8 mouse cellular contexts compared by ENCODE assay signal in genomic region chr4:149988931-149989556, GRCm38 (mm10). TPM values are rescaled to one million over a fixed set of nuclear protein-coding genes. Genes with fewer than 3 reads are reported as not detected.
DNase-seq lines count a peak whose midpoint lies in the region; ATAC-seq lines count a peak whose summit lies in the region.

No protein-coding gene starts in this region.

- H3K9me3 ChIP-seq in heart, embryonic 10.5 days = no peaks in the 10 kb centered on the region
- H3K9me3 ChIP-seq in kidney, embryonic 15.5 days (replicated peaks) = no peaks in the 10 kb centered on the region
- H3K9me3 ChIP-seq in liver, embryonic 12.5 days (replicated peaks) = no peaks in the 10 kb centered on the region
- no peaks in the 10 kb centered on the region for H3K9me3 ChIP-seq in stomach, embryonic 14.5 days (ENCODE audit: control insufficient read depth, low read depth, low read length)

- H3K4me1 ChIP-seq in heart, embryonic 10.5 days = peaks cover 36% of the 10 kb centered on the region
- H3K4me1 ChIP-seq in kidney, embryonic 15.5 days = peaks cover 46% of the 10 kb centered on the region
- peaks cover 37% of the 10 kb centered on the region for H3K4me1 ChIP-seq in liver, embryonic 12.5 days
- peaks cover 19% of the 10 kb centered on the region for H3K4me1 ChIP-seq in stomach, embryonic 14.5 days (ENCODE audit: control insufficient read depth, insufficient read depth, low read length)

- 7% methylated on average over 21 of the region's 21 CpGs for WGBS in heart, embryonic 10.5 days
- 2% methylated on average over 21 of the region's 21 CpGs for WGBS in kidney, embryonic 15.5 days
- WGBS in liver, embryonic 12.5 days (ENCODE audit: insufficient replicate concordance) = 4% methylated on average over 21 of the region's 21 CpGs
- WGBS in stomach, embryonic 14.5 days = 5% methylated on average over 21 of the region's 21 CpGs

- peak; percentile 89 for DNase-seq in B cell, adult 2 months
- DNase-seq in brain, adult 2 months (ENCODE audit: low read depth, low spot score) = peak; percentile 97
- DNase-seq in heart, embryonic 10.5 days (ENCODE audit: low spot score) = peak; percentile 94
- peak; percentile 92 for DNase-seq in naive thymus-derived CD4-positive, alpha-beta T cell, adult 2 months (ENCODE audit: low read depth)

- H3K9ac ChIP-seq in kidney, embryonic 15.5 days = peak overlapping the region; percentile 32; the same call in 1 of the 2 replicates
- H3K9ac ChIP-seq in liver, embryonic 12.5 days = peak overlapping the region; percentile 31; the same call in 1 of the 2 replicates
- H3K9ac ChIP-seq in stomach, embryonic 14.5 days (replicated peaks; ENCODE audit: low read depth, low read length) = no peak overlapping the region

- H3K4me3 ChIP-seq in heart, embryonic 10.5 days = peak overlapping the region; percentile 54
- peak overlapping the region; percentile 29 for H3K4me3 ChIP-seq in kidney, embryonic 15.5 days (replicated peaks)
- peak overlapping the region; percentile 37 for H3K4me3 ChIP-seq in liver, embryonic 12.5 days
- H3K4me3 ChIP-seq in stomach, embryonic 14.5 days (ENCODE audit: low read depth, low read length) = peak overlapping the region; percentile 10

- peak; percentile 95 for ATAC-seq in erythroblast, adult 5-6 weeks (replicated peaks; ENCODE audit: low FRiP score, poor library complexity, severe bottlenecking)
- peak; percentile 86 for ATAC-seq in kidney, embryonic 15.5 days (replicated peaks; ENCODE audit: low FRiP score)
- ATAC-seq in liver, embryonic 12.5 days = peak; percentile 89
- peak; percentile 89 for ATAC-seq in stomach, embryonic 14.5 days (ENCODE audit: insufficient number of reproducible peaks, insufficient read depth, low FRiP score, low read depth)

- H3K4me2 ChIP-seq in kidney, embryonic 15.5 days = peak overlapping the region; percentile 63
- peak overlapping the region; percentile 69 for H3K4me2 ChIP-seq in liver, embryonic 12.5 days
- peak overlapping the region; percentile 53 for H3K4me2 ChIP-seq in stomach, embryonic 14.5 days (replicated peaks; ENCODE audit: low read depth, low read length)

- H3K36me3 ChIP-seq in heart, embryonic 10.5 days = peaks cover under 1% of the 10 kb centered on the region; the same call in 1 of the 2 replicates
- H3K36me3 ChIP-seq in kidney, embryonic 15.5 days = 0 out of 2 replicates have a peak, but pooled peaks cover 5% of the 10 kb centered on the region
- H3K36me3 ChIP-seq in liver, embryonic 12.5 days = peaks cover 18% of the 10 kb centered on the region
- H3K36me3 ChIP-seq in stomach, embryonic 14.5 days (ENCODE audit: control insufficient read depth, insufficient read depth, low read length) = no peaks in the 10 kb centered on the region

- 0 out of 2 replicates have a peak overlapping the region, but pooled peaks have one; percentile 47 for H3K27ac ChIP-seq in heart, embryonic 10.5 days
- peak overlapping the region; percentile 89 for H3K27ac ChIP-seq in kidney, embryonic 15.5 days
- peak overlapping the region; percentile 45 for H3K27ac ChIP-seq in liver, embryonic 12.5 days
- H3K27ac ChIP-seq in stomach, embryonic 14.5 days (ENCODE audit: low read length) = no peak overlapping the region

- peaks cover 40% of the 10 kb centered on the region for H3K27me3 ChIP-seq in heart, embryonic 10.5 days (ENCODE audit: insufficient read depth, poor library complexity, severe bottlenecking)
- H3K27me3 ChIP-seq in kidney, embryonic 15.5 days = no peaks in the 10 kb centered on the region
- no peaks in the 10 kb centered on the region for H3K27me3 ChIP-seq in liver, embryonic 12.5 days (replicated peaks)
- H3K27me3 ChIP-seq in stomach, embryonic 14.5 days (ENCODE audit: control insufficient read depth, insufficient read depth, low read length) = no peaks in the 10 kb centered on the region

RNA-seq across cellular contexts. Expression of gene H6pd, which starts 19.8 kb away (rescaled TPM):
- 4.8 and 6.5 TPM in 2 replicates for total RNA-seq in erythroblast, adult 5-6 weeks (2015; ENCODE audit: low replicate concordance)
- total RNA-seq in erythroblast, adult 5-6 weeks (2017; ENCODE audit: low replicate concordance) = 4.2 and 7.0 TPM in 2 replicates
- 5.8 and 9.0 TPM in 2 replicates for polyA plus RNA-seq in heart, embryonic 10.5 days (2016; fragmentation: Nextera tagmentation; extraction: Ambion mirVana)
- polyA plus RNA-seq in kidney, embryonic 15.5 days (2015; fragmentation: Nextera tagmentation; extraction: Ambion mirVana) = 17.8 and 18.5 TPM in 2 replicates
- 8.8 and 9.0 TPM in 2 replicates for polyA plus RNA-seq in liver, embryonic 12.5 days (2016; fragmentation: Nextera tagmentation; extraction: Ambion mirVana)
- 8.8 and 10.2 TPM in 2 replicates for polyA plus RNA-seq in stomach, embryonic 14.5 days (2014; fragmentation: Nextera tagmentation; extraction: Ambion mirVana)

RNA-seq across cellular contexts. Expression of gene Spsb1, which starts 34.2 kb away (rescaled TPM):
- not detected in 2 replicates for total RNA-seq in erythroblast, adult 5-6 weeks (2015; ENCODE audit: low replicate concordance)
- 0.42 TPM in 1 of 2 replicates, not detected in the other for total RNA-seq in erythroblast, adult 5-6 weeks (2017; ENCODE audit: low replicate concordance)
- 3.9 and 9.2 TPM in 2 replicates for polyA plus RNA-seq in heart, embryonic 10.5 days (2016; fragmentation: Nextera tagmentation; extraction: Ambion mirVana)
- polyA plus RNA-seq in kidney, embryonic 15.5 days (2015; fragmentation: Nextera tagmentation; extraction: Ambion mirVana) = 11.7 and 12.7 TPM in 2 replicates
- polyA plus RNA-seq in liver, embryonic 12.5 days (2016; fragmentation: Nextera tagmentation; extraction: Ambion mirVana) = 0.97 and 1.5 TPM in 2 replicates
- 15.9 and 19.2 TPM in 2 replicates for polyA plus RNA-seq in stomach, embryonic 14.5 days (2014; fragmentation: Nextera tagmentation; extraction: Ambion mirVana)
